Mouse (Mus musculus): ENCODE results near the gene Adcy5. TPM values are rescaled to one million over a fixed set of nuclear protein-coding genes. Genes with fewer than 3 reads are reported as not detected.

Gene Adcy5
- polyA plus RNA-seq, 1 experiment from 2014 or later: 8.4 TPM

DNA sequence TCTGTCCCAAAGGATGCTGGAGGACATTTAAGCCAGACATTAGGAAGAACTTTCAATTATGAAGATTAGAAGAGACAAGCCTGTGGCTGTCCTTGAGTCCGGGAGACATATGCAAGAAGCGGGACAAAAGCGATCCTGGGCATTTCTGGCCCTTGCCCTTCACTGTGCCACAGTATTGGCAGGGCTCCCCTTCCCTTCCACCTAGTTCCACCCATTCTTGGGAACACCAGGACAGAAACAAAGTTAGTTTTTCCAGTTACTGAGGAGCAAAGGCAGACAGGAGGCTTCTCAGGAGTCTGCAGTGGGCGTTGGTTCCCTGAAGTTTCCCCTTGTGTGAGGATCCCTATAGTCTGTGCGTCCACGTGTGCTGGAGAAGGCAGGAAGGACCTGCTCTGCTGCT is 51.7 kb downstream of the Adcy5 start:
- Histone ChIP-seq H3K27ac (replicated peaks; ENCODE audit: low read depth, low read length) (no peak overlapping the region), H3K27me3 (ENCODE audit: control insufficient read depth, insufficient read depth, low read length) (no peaks in the 10 kb centered on the region), H3K9me3 (ENCODE audit: control insufficient read depth, low read length) (no peaks in the 10 kb centered on the region), H3K36me3 (ENCODE audit: control insufficient read depth, insufficient read depth, low read length) (no peaks in the 10 kb centered on the region), H3K4me2 (ENCODE audit: low read length) (no peak overlapping the region), H3K4me3 (replicated peaks; ENCODE audit: low read depth, low read length) (no peak overlapping the region), H3K9ac (replicated peaks; ENCODE audit: low read length) (no peak overlapping the region), H3K4me1 (ENCODE audit: control insufficient read depth, insufficient read depth, low read length) (peaks cover 14% of the 10 kb centered on the region)
- 84% methylated on average over 6 of the region's 6 CpGs for WGBS
- DNase-seq (no peak), ATAC-seq (ENCODE audit: low FRiP score, low TSS enrichment) (no peak)

DNA sequence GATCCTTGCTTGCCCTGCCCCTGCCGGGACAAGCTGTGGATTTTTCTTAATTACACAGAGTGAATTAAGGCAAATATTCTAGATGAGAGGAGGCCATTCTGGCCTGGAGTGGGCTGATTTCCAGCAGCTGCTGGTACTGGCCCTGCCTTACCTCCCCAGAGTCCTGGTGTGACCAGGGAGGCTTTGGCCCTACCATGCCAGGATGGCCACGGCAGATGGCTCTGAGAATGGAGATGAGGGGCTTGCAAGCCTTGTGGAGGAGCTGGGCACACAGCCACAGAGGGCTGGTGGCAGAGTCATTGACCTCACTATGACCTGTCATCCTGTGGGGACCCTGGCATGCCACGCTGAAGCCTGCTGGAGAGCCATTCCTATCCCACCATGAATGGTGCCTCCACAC is 54.1 kb downstream of the Adcy5 start:
- Histone ChIP-seq H3K4me3 (replicated peaks; ENCODE audit: low read depth, low read length) (no peak overlapping the region), H3K9me3 (ENCODE audit: control insufficient read depth, low read length) (no peaks in the 10 kb centered on the region), H3K4me1 (ENCODE audit: control insufficient read depth, insufficient read depth, low read length) (peaks cover 14% of the 10 kb centered on the region), H3K9ac (replicated peaks; ENCODE audit: low read length) (no peak overlapping the region), H3K27me3 (ENCODE audit: control insufficient read depth, insufficient read depth, low read length) (no peaks in the 10 kb centered on the region), H3K36me3 (ENCODE audit: control insufficient read depth, insufficient read depth, low read length) (no peaks in the 10 kb centered on the region), H3K4me2 (ENCODE audit: low read length) (no peak overlapping the region), H3K27ac (replicated peaks; ENCODE audit: low read depth, low read length) (no peak overlapping the region)
- ATAC-seq (ENCODE audit: low FRiP score, low TSS enrichment) (no peak), DNase-seq (no peak)
- WGBS: 84% methylated on average over 3 of the region's 3 CpGs

DNA sequence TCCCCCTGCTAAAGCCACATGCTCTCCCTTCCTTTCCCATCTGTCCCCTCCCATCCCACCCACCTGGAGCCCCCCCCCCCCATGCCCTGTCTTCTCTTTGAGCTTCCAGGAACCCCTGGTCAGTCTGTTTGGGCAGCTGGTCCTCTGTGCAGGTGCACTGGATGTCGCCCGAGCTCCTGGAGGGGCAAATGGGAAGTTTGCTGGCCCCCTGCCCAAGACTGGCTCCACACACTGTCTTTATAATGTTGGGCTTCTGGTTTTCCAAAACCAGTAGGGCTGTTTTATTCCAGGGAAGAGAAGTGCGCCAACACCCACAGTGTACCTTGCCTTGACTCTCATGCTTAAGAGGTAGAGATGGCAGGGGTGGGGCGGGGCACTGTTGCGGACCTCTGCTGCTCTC is 55.1 kb downstream of the Adcy5 start:
- Histone ChIP-seq H3K4me1 (ENCODE audit: control insufficient read depth, insufficient read depth, low read length) (peaks cover 14% of the 10 kb centered on the region), H3K9me3 (ENCODE audit: control insufficient read depth, low read length) (no peaks in the 10 kb centered on the region), H3K4me2 (ENCODE audit: low read length) (no peak overlapping the region), H3K36me3 (ENCODE audit: control insufficient read depth, insufficient read depth, low read length) (no peaks in the 10 kb centered on the region), H3K4me3 (replicated peaks; ENCODE audit: low read depth, low read length) (no peak overlapping the region), H3K9ac (replicated peaks; ENCODE audit: low read length) (no peak overlapping the region), H3K27ac (replicated peaks; ENCODE audit: low read depth, low read length) (no peak overlapping the region), H3K27me3 (ENCODE audit: control insufficient read depth, insufficient read depth, low read length) (no peaks in the 10 kb centered on the region)
- no peak for DNase-seq
- WGBS: 92% methylated on average over 5 of the region's 5 CpGs
- ATAC-seq (ENCODE audit: low FRiP score, low TSS enrichment): no peak

DNA sequence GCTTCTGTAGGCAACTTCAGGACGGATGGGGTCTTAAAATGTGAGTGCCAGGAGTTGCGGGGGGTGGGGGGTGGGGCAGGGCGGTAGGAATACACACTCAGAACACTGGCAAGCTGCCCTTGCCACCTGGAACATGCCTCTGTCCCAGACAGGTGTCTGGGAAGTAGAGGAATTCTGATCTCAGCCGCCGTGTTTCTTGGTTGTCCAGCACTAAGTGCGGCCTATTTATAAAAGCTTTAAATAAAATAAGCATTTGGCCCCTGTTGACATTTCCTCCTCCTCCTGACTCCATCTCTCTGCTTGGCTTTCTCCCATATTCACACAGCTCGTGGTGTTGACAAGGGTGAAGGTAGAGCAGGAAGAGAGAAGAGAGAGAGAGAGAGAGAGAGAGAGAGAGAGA is 60.4 kb downstream of the Adcy5 start:
- no peak for ATAC-seq (ENCODE audit: low FRiP score, low TSS enrichment)
- H3K27ac ChIP-seq (replicated peaks; ENCODE audit: low read depth, low read length): no peak overlapping the region
- no peaks in the 10 kb centered on the region for H3K4me1 ChIP-seq (ENCODE audit: control insufficient read depth, insufficient read depth, low read length)
- WGBS: 86% methylated on average over 7 of the region's 7 CpGs
- no peak overlapping the region for H3K4me2 ChIP-seq (ENCODE audit: low read length)
- H3K4me3 ChIP-seq (replicated peaks; ENCODE audit: low read depth, low read length): no peak overlapping the region
- H3K36me3 ChIP-seq (ENCODE audit: control insufficient read depth, insufficient read depth, low read length): no peaks in the 10 kb centered on the region
- H3K9me3 ChIP-seq (ENCODE audit: control insufficient read depth, low read length): no peaks in the 10 kb centered on the region
- H3K9ac ChIP-seq (replicated peaks; ENCODE audit: low read length): no peak overlapping the region
- no peak for DNase-seq
- no peaks in the 10 kb centered on the region for H3K27me3 ChIP-seq (ENCODE audit: control insufficient read depth, insufficient read depth, low read length)

DNA sequence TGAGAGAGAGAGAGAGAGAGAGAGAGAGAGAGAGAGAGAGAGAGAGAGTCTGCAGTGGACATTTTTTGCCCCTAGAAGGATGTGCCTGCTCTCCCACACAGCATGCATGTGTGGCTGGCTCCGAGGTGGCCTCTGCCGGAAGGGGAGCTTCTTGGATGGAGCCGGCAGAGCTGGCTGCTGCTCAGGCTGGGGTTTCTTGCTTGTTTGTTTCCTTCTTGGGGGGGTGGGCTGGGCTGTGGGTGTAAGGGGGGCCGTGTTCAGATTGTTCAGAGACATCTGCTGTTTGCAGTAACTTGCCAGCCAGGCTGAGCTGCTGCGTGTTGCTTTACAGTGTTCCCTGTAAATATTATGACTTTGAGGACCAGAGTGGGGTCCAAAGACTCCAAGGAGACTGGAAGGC is 60.8 kb downstream of the Adcy5 start:
- no peak for DNase-seq
- Histone ChIP-seq H3K9me3 (ENCODE audit: control insufficient read depth, low read length) (no peaks in the 10 kb centered on the region), H3K4me1 (ENCODE audit: control insufficient read depth, insufficient read depth, low read length) (no peaks in the 10 kb centered on the region), H3K4me2 (ENCODE audit: low read length) (no peak overlapping the region), H3K27ac (replicated peaks; ENCODE audit: low read depth, low read length) (no peak overlapping the region), H3K36me3 (ENCODE audit: control insufficient read depth, insufficient read depth, low read length) (no peaks in the 10 kb centered on the region), H3K9ac (replicated peaks; ENCODE audit: low read length) (no peak overlapping the region), H3K27me3 (ENCODE audit: control insufficient read depth, insufficient read depth, low read length) (no peaks in the 10 kb centered on the region), H3K4me3 (replicated peaks; ENCODE audit: low read depth, low read length) (no peak overlapping the region)
- WGBS: 75% methylated on average over 5 of the region's 5 CpGs
- no peak for ATAC-seq (ENCODE audit: low FRiP score, low TSS enrichment)

DNA sequence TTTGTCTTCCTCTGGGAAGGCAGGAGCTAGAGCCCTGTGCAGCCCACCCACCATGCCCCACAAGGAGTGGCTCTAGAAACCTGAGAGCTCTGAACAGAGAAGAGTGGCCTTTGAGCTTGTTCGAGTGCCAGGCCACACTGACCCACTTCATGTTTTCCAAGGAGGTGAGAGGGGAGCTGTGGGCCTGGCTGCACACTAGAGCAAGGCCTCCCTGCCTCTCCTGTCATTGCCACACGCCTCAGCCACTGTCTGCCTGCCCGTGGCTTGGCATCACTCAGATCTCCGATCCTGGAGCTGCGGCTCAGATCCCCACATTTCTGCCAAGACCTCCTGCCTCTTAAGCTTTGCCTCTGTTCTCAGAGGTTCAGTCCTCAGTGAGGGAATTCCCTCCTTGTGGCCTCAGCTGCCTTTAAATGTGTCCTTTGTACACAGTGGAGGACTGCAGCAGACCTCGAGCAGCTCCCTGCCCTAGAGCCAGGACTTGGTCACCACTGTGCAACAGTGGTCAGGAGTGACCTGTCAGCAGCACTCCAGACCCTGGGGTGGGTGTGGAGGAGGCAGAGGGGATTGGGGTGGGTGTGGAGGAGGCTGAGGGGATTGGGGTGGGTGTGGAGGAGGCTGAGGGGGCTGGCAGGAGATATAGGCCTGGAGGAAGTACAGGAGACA is 62.3 kb downstream of the Adcy5 start:
- Histone ChIP-seq H3K27ac (replicated peaks; ENCODE audit: low read depth, low read length) (no peak overlapping the region), H3K4me3 (replicated peaks; ENCODE audit: low read depth, low read length) (no peak overlapping the region), H3K4me1 (ENCODE audit: control insufficient read depth, insufficient read depth, low read length) (no peaks in the 10 kb centered on the region), H3K4me2 (ENCODE audit: low read length) (no peak overlapping the region), H3K9me3 (ENCODE audit: control insufficient read depth, low read length) (no peaks in the 10 kb centered on the region), H3K36me3 (ENCODE audit: control insufficient read depth, insufficient read depth, low read length) (no peaks in the 10 kb centered on the region), H3K27me3 (ENCODE audit: control insufficient read depth, insufficient read depth, low read length) (no peaks in the 10 kb centered on the region), H3K9ac (replicated peaks; ENCODE audit: low read length) (no peak overlapping the region)
- DNase-seq: no peak
- no peak for ATAC-seq (ENCODE audit: low FRiP score, low TSS enrichment)
- 67% methylated on average over 6 of the region's 6 CpGs for WGBS

DNA sequence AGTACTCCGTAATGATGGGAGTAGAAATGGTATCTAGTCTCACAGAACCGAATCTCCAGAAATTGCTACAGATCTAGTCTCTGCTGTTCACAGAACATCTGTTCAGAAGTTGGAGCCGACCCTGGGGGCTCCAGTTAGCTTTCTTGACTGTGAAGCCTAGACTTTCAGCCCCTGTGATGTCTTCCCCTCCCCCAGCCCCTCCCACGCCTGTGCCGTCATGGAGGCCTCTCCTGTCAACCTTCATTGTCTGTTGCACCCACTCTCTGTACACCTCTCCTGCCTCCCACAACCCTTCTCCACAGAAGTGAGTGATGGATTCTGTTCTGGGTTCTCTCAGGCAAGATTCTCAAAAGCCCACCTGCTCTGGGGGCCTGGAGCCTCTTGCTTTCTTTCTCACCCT is 65.7 kb downstream of the Adcy5 start:
- Histone ChIP-seq H3K36me3 (ENCODE audit: control insufficient read depth, insufficient read depth, low read length) (no peaks in the 10 kb centered on the region), H3K9me3 (ENCODE audit: control insufficient read depth, low read length) (no peaks in the 10 kb centered on the region), H3K4me1 (ENCODE audit: control insufficient read depth, insufficient read depth, low read length) (no peaks in the 10 kb centered on the region), H3K4me3 (replicated peaks; ENCODE audit: low read depth, low read length) (no peak overlapping the region), H3K27ac (replicated peaks; ENCODE audit: low read depth, low read length) (no peak overlapping the region), H3K4me2 (ENCODE audit: low read length) (no peak overlapping the region), H3K9ac (replicated peaks; ENCODE audit: low read length) (no peak overlapping the region), H3K27me3 (ENCODE audit: control insufficient read depth, insufficient read depth, low read length) (no peaks in the 10 kb centered on the region)
- WGBS: 70% methylated on average over 5 of the region's 5 CpGs
- no peak for ATAC-seq (ENCODE audit: low FRiP score, low TSS enrichment)
- no peak for DNase-seq

DNA sequence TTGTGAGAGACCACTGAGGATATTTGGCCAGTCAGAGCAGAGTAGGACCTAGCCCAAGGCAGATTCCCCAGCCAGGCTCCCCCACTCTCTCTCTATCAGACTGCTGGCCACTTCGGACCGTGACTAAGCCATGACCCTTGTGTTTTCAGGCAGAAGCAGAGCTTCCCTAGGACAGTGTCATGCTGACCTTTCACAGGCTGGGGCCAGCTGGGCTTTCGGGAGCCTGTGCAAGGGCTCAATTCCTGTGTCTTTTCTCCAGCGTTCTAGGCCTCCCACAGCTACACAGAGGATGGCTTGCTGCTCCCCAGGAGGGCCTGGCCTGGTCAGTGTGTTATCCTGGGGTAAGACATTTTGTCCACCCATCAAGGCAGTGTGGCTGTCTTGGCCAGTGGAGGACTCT is 66.9 kb downstream of the Adcy5 start:
- ATAC-seq (ENCODE audit: low FRiP score, low TSS enrichment) (no peak), DNase-seq (no peak)
- Histone ChIP-seq H3K4me1 (ENCODE audit: control insufficient read depth, insufficient read depth, low read length) (no peaks in the 10 kb centered on the region), H3K4me2 (ENCODE audit: low read length) (no peak overlapping the region), H3K27me3 (ENCODE audit: control insufficient read depth, insufficient read depth, low read length) (no peaks in the 10 kb centered on the region), H3K9ac (replicated peaks; ENCODE audit: low read length) (no peak overlapping the region), H3K9me3 (ENCODE audit: control insufficient read depth, low read length) (no peaks in the 10 kb centered on the region), H3K27ac (replicated peaks; ENCODE audit: low read depth, low read length) (no peak overlapping the region), H3K4me3 (replicated peaks; ENCODE audit: low read depth, low read length) (no peak overlapping the region), H3K36me3 (ENCODE audit: control insufficient read depth, insufficient read depth, low read length) (no peaks in the 10 kb centered on the region)
- WGBS: 26% methylated on average over 4 of the region's 4 CpGs

DNA sequence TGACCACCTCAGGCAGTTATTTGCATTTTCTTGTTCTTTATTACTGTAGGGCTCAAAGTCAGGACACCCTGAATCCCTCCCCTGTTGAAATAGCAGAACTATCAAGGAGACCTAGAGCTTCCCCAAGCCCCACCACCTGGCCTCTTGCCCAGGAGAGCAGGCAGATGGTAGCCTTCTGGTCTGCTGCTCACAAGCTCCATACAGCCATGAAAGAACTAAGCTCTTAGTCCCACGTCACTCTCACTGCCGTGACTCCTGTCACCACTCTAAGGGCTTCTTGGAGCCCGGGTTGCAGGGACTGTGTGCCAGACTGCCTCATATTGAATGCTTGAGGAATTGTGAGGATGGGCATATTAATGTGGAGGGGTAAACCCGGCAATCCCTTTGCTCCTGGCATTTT is 69.3 kb downstream of the Adcy5 start:
- Histone ChIP-seq H3K4me3 (replicated peaks; ENCODE audit: low read depth, low read length) (no peak overlapping the region), H3K4me1 (ENCODE audit: control insufficient read depth, insufficient read depth, low read length) (no peaks in the 10 kb centered on the region), H3K9me3 (ENCODE audit: control insufficient read depth, low read length) (no peaks in the 10 kb centered on the region), H3K36me3 (ENCODE audit: control insufficient read depth, insufficient read depth, low read length) (no peaks in the 10 kb centered on the region), H3K9ac (replicated peaks; ENCODE audit: low read length) (no peak overlapping the region), H3K27me3 (ENCODE audit: control insufficient read depth, insufficient read depth, low read length) (no peaks in the 10 kb centered on the region), H3K4me2 (ENCODE audit: low read length) (no peak overlapping the region), H3K27ac (replicated peaks; ENCODE audit: low read depth, low read length) (no peak overlapping the region)
- ATAC-seq (ENCODE audit: low FRiP score, low TSS enrichment) (no peak; the same call in 1 of the 2 replicates), DNase-seq (no peak)
- 75% methylated on average over 4 of the region's 4 CpGs for WGBS
